Mouse (Mus musculus): ENCODE measurements around the gene Ntrk3.

Ntrk3 gene

GRCm38 (mm10) chr7:78528008-78528407, 209.8 kb downstream of the Ntrk3 start:
- no peak for DNase-seq (ENCODE audit: extremely low read depth, insufficient read length, low spot score)

GRCm38 (mm10) chr7:78527564-78527963, 210.2 kb downstream of the Ntrk3 start:
- DNase-seq (ENCODE audit: extremely low read depth, insufficient read length, low spot score), result no peak

DNA sequence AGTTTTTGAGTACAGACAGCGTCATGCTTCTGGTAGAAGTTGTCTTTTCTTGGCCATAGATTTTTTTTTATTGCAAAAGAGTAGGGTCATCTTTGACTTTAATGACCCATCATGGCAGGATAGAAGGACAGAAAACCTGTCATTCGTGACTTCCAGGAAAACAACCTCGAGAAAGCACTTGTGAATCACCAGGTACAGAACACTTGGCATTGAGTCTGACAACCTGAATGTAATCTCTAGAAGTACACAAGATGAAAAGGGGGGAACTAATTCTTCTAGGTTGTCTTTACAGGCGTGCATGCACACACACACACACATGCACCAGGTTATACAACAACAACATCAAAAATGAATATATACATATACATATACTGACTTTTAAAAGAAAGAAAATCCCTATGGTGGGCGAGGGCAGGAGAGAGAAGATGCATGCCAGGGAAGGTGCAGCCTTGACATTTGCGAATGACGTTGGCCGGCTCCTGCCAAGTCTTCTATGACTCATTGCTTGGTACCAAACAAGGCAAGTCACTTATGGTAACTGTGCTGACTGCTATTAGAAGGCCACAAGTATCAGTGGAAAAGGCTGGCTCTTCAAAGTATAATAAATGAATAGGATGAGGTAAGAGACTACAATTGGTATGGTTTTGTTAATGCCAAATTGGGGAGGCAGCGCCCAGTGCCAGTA, 217.4 kb downstream of the Ntrk3 start:
- no peak for DNase-seq (ENCODE audit: extremely low read depth, insufficient read length, low spot score)

DNA sequence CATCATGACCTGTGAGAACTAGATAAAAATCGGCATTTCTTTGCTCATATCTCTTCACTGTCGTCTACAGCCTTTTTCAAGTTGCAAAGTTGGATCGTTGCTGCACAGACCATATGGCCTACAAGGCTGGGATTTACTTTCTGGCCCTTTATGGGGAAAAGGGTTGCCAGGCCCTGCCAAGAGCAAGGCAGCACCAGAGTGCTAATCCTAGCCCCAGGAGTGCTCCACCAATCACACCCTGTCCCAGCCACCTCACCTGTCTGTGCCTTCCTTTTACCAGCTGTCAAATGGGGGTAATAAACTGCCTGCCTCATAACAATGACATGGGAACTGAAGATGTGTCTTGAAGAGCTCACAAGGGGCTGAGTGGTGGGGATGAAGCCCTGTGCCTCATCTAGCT, 218.1 kb downstream of the Ntrk3 start:
- DNase-seq (ENCODE audit: extremely low read depth, insufficient read length, low spot score), result no peak

GRCm38 (mm10) chr7:78518760-78519363, 218.9 kb downstream of the Ntrk3 start:
- DNase-seq (ENCODE audit: extremely low read depth, insufficient read length, low spot score), result no peak

DNA sequence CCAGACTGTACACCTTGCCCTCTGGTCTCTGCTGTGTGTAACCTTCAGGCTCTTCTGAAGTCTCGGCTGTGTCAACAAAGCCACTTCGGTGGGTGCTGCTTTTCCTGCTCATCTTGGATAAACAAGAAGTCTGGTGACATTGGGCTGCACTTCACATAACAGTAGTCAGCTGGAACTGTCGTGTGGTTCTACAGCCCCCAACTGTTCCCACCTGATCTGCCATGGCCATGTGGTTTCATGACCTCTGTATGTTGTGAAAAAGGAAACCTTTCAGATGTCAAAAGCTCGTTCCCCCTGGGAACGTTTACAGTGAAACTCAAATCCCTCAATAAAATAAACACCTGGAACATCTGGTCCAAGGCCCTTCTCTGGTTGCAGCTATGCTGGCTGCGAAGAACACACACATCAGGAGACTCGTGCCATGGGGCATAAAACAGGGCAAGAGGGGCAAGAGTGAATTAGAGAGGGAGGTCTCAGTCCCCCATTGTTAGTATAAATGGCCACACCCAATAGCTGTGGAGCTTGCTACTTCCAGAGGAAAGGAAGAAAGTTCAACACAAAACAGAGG, 222.7 kb downstream of the Ntrk3 start:
- DNase-seq (ENCODE audit: extremely low read depth, insufficient read length, low spot score), result no peak

DNA sequence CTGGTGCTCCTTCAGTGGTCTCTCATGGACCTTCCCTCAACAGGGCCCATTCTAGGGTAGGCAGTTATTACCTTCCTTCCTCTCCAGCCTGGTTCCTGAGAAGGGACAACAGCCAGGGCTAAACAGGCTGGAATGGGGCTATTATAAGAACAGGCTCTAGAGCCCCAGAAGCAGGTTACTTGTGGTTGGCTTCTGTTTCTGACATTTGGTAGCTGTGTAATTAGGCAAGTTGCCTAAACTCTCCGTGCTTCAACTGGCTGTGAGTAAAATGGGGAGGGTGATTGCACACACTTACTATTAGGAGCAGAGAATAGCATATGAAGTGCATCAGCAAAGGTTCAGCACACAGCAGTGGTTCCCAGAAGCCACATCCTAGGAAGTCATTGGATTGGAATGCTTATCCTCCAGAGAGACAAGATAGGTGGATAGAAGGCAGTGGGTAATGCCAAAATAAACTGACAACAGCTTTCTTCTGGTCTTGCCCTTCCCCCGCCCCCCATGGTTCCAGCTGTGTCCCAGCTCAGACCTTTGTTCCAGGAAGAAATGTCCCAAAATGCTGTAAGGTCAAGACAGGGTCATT, 230.7 kb downstream of the Ntrk3 start:
- no peak for DNase-seq (ENCODE audit: extremely low read depth, insufficient read length, low spot score)

GRCm38 (mm10) chr7:78500863-78501262, 236.9 kb downstream of the Ntrk3 start:
- DNase-seq (ENCODE audit: extremely low read depth, insufficient read length, low spot score), result no peak

GRCm38 (mm10) chr7:78499970-78500369, 237.8 kb downstream of the Ntrk3 start:
- no peak for DNase-seq (ENCODE audit: extremely low read depth, insufficient read length, low spot score)

DNA sequence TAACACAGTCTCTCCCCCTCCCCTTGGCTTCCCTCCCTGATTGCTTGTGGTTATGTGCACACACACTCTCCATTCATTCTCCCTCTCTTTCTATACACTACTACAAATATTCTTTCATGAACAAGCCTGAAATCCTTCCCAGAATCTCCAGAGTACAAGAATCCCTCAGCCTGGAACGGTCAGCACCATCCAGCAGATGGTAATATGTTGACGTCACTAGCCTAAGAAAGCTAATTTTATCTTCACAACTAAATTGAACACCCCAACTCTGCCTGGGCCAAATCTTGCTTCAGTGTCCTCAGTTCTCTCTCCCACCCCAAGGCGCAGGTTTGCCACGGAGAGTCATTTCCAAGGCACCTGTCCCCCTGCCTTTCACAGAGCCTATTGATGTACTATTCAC, 239.5 kb downstream of the Ntrk3 start:
- DNase-seq (ENCODE audit: extremely low read depth, insufficient read length, low spot score), result no peak

DNA sequence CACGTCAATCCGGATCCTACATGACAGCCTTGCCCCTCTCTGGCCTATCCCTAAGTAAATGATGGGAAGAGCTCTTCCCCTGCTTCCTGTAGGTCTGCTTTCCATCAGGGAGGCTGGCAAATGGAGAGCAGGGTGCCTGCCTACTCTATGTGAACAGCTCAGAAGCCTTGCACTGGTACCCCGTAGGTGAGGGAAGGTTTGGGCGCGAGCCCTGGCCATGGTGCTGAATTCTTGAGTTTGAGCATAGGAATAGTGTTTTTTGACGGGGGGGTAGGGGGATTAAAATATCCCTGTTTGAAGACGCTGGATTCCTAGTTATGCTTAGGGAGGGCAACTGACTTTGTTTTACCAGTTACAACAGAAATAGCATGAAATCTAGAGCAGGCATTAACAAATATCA, 240.0 kb downstream of the Ntrk3 start:
- no peak for DNase-seq (ENCODE audit: extremely low read depth, insufficient read length, low spot score)

- no peak for DNase-seq (ENCODE audit: extremely low read depth, insufficient read length, low spot score)
These were observed 244.2 kb downstream of the Ntrk3 start for GRCm38 (mm10) chr7:78493591-78493990.

DNA sequence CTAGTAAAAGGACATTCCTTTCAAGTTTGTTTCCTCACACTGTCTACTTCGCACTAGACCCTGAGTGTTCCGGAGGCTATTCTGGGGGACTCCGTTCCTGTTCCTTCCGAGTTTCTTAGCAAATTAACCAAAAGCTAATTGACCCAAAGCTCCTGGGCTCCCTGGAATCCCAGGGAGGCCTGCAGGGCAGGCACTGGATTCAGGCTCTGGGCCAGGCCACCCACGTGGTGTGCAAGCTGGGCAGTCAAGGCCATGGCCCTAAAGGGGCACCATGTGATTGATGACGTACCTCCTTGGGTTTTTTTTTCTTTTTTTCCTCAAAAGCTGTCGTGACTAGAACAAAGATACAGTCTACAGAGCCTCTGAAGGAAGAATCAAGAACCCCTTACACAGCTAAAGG, 246.6 kb downstream of the Ntrk3 start:
- no peak for DNase-seq (ENCODE audit: extremely low read depth, insufficient read length, low spot score)

DNA sequence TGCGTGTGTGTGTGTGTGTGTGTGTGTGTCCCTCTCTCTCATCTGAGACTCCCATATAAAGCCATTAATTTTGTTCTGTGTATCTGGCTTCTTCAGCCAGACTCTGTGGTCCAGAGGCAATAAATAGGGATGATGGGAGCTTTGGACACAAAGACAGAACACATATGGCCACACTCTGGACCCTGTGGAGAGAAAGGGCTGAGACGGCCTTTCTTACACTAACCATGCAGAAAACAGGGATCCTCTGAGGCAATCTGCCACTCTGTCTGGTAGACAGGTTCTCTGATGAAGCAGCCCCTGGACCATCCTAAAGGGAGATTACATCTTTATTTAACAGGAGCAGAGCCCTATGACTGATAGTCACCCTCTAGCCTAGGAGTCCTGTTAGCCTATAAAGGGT, 253.5 kb downstream of the Ntrk3 start:
- no peak for DNase-seq (ENCODE audit: extremely low read depth, insufficient read length, low spot score)

DNA sequence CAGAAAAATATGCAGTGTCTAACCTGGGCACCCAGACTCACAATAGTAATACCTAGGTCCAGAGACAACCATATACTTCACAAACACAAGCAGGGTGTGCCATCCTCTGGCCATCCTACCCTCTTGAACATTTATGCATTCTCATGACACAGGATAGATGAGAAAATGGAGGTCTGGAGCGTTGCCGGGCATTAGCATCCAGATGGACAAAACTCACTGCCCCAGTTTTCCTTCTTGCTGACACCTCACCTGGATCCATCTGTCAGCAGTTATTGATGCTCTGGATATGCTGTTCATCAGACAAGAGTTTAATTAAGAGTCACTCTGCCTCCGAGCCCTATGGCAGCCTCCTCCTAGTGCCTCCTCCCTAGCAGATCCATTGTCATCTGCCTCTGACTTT, 254.1 kb downstream of the Ntrk3 start:
- no peak for DNase-seq (ENCODE audit: extremely low read depth, insufficient read length, low spot score)

DNA sequence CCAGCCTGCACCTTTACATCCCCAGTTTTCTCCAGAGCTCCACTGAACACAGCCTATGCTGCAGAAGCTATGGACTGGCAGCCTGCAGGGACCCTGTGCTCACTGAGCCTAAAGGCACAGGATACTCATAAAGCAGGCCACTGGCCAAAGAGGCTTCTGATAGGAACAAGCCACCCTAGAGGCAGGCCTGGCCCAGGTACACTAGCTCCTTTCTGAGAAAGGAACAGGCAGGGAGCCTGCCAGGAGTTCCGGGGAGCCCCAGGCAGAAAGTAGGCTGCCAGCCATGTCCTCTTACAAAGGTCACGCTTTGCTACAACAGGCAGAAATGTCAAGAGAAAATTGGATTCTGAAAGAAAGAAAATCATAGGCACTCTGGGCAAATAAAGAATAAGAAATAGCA, 254.8 kb downstream of the Ntrk3 start:
- DNase-seq (ENCODE audit: extremely low read depth, insufficient read length, low spot score), result no peak

DNA sequence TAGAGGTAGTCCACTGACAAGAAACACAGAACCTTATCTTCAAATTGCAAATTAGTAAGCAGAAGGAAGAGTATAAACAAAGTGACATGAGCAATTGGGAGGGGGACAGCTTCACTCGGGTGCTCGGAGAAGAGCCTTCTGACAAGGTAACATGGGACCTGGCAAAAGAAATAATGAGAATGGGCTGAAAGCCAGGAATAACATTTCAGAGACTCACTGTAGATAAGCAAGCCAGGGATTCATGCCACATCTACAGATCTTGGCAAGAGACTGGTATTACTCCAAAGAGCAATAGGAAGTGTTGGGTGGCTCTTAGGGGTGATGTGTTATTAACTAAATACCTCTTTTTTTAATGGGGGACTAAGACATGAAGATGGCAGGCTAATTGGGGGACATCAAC, 258.9 kb downstream of the Ntrk3 start:
- DNase-seq (ENCODE audit: extremely low read depth, insufficient read length, low spot score), result no peak

DNA sequence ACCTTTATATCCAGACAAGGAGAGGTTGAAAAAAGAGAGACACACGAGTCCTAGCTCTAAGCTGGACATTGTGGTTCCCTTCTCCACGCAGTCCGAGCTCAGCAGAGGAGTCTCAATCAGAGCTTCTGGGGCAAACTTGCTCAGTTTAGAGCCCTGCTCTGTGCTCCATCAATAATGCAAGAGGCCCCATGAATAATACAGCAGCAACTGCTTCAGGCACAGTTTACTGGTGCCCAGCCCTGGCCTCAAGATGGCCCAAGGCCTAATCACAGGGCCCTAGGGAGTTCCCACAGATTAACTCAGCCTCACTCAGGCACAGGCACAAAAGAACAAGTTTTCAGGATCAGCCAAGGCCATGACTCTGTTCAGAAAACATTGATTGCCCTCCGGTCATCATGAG, 266.1 kb downstream of the Ntrk3 start:
- DNase-seq (ENCODE audit: extremely low read depth, insufficient read length, low spot score), result no peak

- no peak for DNase-seq (ENCODE audit: extremely low read depth, insufficient read length, low spot score)
These were observed 266.5 kb downstream of the Ntrk3 start for GRCm38 (mm10) chr7:78471270-78471669.

GRCm38 (mm10) chr7:78462605-78463004, 275.2 kb downstream of the Ntrk3 start:
- DNase-seq (ENCODE audit: extremely low read depth, insufficient read length, low spot score), result no peak

- DNase-seq (ENCODE audit: extremely low read depth, insufficient read length, low spot score), result no peak
These were observed 278.8 kb downstream of the Ntrk3 start for GRCm38 (mm10) chr7:78459021-78459420.

GRCm38 (mm10) chr7:78451666-78452065, 286.1 kb downstream of the Ntrk3 start:
- DNase-seq (ENCODE audit: extremely low read depth, insufficient read length, low spot score), result no peak
